Mouse (Mus musculus) layer of hippocampus, adult 6 months (tissue): Measurements from ENCODE around the gene Nsmce1. TPM values are rescaled to one million over a fixed set of nuclear protein-coding genes. Genes with fewer than 3 reads are reported as not detected.

Experiments
- long read RNA-seq, 2 experiments: library from polyadenylated mRNA; unstranded; transcript quantifications; one replicate each; pipeline ENCODE4 v2.0.0; 2019 to 2020
- polyA plus RNA-seq: library from polyadenylated mRNA; unstranded; fragments of <200 nt; fragmentation: Nextera tagmentation; gene quantifications from 2 replicates; pipeline ENCODE4 v1.2.3, GENCODE M21; 2021

Nsmce1 gene
- 68.9 and 75.0 TPM in 2 replicates for polyA plus RNA-seq
- long read RNA-seq, experiment 1, transcript Nsmce1-201 (8 exons, 1,120 nt): major isoform, 35 of 63 reads
- long read RNA-seq, experiment 1, partial matches to known transcripts: 11 of 63 reads
- long read RNA-seq, experiment 1, other reads (novel, unspliced or antisense): 17 of 63 reads
- long read RNA-seq, experiment 2, transcript Nsmce1-201 (8 exons, 1,120 nt): major isoform, 21 of 29 reads
- long read RNA-seq, experiment 2, partial matches to known transcripts: 3 of 29 reads
- long read RNA-seq, experiment 2, other reads (novel, unspliced or antisense): 5 of 29 reads

GRCm38 (mm10) chr7:125490947-125491735, at the start of gene Nsmce1:
TSS of gene Nsmce1 (minus strand) at chr7:125491596.

GRCm38 (mm10) chr7:125444464-125445401, 46.7 kb downstream of the Nsmce1 start, which contains the start of gene Kdm8:
TSS of gene Kdm8 (plus strand) at chr7:125444676.

Other genes starting within 250 kb of the Nsmce1 start
- 2.5 and 3.1 TPM in 2 replicates for gene Kdm8, start 46.9 kb downstream of the Nsmce1 start, polyA plus RNA-seq
- 1.7 and 2.2 TPM in 2 replicates for gene Il4ra, start 60.5 kb upstream of the Nsmce1 start, polyA plus RNA-seq
- gene Il21r, start 111.8 kb upstream of the Nsmce1 start, polyA plus RNA-seq: 0.80 and 0.99 TPM in 2 replicates
- gene Gtf3c1, start 216.2 kb upstream of the Nsmce1 start, polyA plus RNA-seq: 16.5 and 17.4 TPM in 2 replicates
- 2.8 and 4.0 TPM in 2 replicates for gene D430042O09Rik, start 216.3 kb upstream of the Nsmce1 start, polyA plus RNA-seq